Mouse (Mus musculus) heart, adult 11 months (tissue): Measurements from ENCODE around the gene Wfs1.
"Not testable (repeated sequence)": the region's sequence is repeated elsewhere in the genome, so short reads cannot be mapped to it uniquely, and the experiment has no call there.

Experiments
- DNase-seq: peaks from one replicate; pipeline ENCODE4 v3.0.0; 2022

Gene Wfs1

DNA sequence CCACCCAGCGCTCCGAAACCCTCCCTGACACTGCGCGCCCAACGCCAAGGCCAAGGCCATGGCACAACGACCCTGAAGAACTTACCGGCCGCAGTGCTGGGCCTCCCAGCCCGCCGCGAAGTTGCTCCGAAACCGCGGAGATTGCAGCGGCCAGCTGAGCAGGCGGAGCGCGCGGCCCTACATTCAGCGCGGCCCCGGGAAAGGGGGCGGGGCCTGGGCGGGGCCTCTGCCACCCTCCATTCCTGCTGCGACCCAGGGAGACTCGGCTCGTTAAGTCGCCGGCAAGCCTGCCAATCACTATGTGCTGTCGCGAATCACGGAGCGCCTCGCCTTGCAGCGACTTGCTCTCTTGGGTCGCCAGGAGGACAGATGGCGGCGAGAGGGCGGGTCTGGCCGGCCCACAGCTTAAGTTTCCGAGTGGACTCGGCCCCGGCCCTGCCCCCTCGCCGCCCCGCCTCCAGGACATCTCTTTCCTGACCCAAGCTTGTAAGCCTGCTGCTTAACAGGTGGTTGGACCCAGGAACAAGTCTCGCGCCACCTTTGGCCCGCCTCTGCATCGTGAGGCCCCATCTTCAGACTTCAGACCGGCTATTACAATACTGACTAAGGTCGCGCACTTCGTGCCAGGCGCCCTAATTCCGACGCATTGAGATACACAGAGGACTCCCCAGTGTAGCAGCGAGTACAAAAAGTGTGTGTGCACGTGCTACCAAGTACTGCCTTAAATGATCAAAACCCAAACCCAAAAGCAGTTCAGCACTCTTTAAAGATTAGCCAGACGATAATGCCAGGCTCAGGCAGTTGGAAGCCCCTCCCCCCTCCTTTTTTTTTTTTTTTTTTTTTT is at the start of gene Wfs1:
Wfs1 (minus strand) TSS at position 425 of the 844 bp plus-strand sequence.
- DNase-seq = peak; percentile 100

DNA sequence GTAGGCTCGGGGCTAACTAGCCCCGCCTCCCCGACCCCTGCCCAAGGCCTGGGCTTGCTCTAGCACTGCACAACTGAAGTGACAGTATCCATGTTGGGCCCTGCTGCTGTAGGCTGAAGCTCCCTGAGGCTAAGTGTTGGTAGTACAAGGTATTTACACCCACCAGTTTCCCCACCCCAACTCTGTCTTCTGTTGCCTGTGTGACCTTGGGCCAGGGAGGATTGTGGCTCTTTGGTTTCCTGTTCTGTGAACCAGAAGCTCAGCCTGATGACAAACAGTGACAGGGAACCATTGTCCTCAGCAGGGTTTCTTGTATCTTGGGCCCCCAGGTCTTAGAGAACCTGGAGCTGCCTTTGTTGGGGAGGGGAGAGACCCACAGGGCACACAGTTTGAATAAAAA is 47.9 kb upstream of the Wfs1 start:
- no peak for DNase-seq

DNA sequence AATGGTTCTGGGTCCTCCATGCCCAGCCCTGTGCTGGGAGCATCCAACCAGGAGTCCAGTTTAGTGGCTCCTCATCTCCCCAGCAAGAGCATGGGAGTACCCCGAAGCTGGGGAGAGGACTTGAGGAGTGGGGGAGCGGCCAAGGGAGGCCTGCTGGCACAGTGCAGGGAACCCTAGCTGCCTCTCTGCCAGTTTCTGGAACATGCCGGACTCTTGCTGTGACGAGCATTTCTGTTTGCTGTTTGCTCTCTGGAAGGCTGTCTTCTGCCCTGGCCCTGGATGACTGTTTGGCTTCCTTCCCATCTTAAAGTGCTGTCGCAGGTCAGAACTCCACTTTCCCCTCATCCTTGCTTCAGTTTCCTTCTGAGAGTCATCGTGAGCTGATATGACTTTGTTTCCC is 46.9 kb upstream of the Wfs1 start:
- no peak for DNase-seq

DNA sequence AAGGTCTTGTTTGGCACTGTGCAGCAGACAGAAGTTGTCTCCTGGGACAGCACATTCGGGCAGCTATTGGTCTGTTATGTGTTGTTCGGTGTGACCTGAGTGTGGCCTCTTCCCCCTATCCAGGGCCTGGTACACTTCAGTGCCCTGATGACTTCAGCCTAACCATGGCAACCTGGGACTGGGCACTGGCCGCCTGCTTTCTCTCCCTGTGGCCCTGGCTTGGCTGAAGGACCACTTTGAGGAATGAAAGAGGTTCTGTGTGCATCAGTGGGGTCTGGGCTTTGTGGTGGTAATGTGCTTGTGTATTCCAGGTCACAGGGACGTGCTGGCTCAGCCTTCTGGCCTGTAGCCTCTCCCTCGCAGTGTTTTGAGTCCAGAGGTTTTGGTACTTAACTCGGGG is 46.2 kb upstream of the Wfs1 start:
- DNase-seq = no peak

DNA sequence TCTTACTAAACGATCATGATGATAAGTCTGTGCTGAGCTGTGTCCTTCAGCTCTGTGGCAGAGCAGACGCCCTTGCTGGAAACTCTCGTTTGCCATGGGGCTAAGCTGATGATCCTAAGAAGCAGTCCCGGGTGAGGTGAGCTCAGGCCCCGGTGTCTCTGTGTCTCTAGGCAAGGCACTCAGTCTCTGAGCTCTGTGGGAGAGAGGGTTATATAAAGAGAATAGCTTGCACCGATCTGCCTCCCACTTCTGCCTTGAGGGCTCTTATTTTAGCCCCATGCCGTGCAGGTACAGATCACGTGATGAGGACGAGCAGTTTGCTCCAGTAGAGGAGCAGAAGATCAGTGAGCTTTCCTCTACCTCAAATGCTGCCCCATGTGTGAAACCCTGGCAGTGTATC is 41.7 kb upstream of the Wfs1 start:
- no peak for DNase-seq

DNA sequence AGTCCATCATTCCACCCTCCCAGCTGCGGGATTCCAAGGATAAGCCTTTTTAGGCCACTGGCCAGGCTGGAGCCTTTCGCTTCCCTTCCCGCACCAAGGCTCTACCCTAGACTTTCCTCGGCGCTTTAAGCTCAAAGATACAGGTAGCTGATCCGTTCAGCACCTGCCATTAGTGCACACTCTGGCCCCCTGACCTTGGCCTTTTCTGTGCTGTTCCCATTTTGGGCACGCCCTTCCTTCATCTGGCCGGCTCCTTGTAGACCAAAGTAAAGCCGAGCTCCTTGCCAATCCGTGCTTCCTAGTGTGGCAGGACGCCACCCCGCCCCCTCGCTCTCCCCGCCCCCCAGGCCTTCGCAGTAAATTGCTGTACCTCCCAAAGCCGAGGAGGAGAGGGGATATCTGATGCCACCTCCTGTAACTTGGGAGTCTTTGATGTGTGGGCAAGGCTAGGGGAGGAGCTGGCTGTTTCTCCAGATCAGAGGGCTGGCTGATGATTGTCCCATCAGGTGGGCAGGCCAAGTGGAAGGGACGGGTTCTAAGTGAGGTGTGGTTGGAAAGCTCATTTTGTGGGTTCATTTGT is 40.4 kb upstream of the Wfs1 start:
- DNase-seq = no peak

DNA sequence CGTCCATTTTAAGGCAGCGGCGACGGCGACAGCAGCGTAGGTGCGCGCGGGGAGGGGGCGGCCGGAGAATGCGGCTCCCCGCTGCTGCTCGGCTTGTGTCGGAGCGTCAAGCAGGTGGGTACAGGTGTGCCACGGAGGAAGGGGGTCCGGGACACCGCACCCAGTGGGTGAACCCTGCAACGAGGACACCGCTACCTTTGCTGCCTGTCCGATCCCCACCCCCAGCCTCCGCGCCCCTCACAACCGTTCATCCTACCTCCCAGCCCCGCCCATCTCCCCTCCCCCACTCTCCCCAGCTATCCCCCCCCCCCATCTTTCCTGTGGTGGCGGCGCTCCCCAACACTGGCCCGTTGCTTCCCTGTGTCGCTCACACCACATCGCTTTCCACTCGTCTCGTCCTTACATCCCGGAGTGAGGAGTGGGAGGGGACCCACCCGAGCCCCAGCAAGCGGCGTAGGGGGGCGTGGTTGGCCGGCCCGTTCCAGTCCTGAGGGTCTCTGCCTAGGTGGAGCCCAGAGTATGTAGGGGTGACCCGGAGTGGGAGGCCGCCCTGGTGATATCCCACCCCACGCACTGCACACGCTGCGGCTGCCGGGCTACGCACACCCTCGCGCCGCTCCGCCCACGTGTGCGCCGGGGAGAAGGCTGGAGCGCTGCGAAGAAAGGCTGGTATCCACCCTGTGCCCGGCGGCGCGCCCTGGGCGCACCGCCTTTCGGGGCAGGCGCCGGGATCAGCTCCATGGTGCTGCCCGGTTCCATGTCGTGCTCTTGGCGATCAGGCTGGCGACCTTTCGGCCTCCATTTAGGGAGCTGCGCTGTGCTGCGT is 39.7 kb upstream of the Wfs1 start:
- DNase-seq = no peak

DNA sequence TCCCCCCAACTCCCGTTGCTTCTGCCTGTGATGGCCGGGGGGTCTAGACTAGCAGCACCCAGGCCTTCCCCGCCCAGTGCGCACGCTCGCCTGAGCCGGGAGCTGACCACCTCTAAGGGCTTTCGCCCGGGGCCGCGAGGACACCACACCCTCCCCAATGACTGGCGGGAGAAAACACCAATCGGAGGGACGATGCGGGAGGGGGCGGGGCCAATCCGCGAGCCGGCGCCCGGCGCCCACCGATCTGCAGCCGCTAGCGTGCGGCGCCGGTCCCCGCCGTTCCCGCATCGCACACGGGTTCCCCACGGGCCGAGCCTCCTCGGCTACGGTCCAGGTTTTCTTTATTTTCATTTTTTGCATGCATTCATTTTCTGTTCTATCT is 39.1 kb upstream of the Wfs1 start:
- peak; percentile 95 for DNase-seq

DNA sequence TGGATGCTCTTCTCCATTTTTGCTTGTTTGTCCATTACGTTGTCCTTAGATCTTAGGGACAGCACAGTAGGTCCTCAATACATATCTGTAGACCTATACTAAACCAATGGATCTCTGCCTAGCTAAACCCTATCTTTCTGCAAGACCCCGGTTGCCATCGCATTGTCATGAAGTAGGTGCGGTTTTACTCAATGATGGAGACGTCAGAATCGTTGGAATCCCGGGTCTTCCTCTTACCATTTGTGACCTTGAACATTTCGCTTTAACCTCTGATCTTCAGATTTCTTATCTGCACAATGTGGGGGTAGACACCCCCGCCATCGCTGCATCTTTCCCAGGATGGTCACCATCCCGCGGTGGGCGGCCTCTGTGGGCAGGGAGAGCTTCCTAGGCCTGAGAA is 38.7 kb upstream of the Wfs1 start:
- DNase-seq = no peak

DNA sequence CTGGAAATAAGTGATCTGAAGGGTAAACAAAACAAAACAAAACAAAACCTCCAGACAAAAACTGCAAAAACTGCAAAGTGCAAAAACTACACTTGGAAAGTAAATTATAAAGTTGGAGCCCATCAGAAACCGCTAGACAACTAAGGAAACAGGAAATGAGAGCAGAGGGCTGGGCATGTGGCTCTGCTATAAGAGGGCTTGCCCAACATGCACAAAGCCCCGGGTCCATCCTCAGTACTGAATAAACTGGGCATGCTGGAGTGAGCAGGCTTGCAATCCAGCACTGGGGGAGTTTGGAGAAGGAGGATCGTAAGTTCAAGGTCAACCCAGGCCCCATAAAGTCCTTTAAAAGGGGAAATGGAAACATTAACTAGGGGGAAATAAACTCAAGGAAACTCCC is 28.2 kb upstream of the Wfs1 start:
- DNase-seq = peak; percentile 49

DNA sequence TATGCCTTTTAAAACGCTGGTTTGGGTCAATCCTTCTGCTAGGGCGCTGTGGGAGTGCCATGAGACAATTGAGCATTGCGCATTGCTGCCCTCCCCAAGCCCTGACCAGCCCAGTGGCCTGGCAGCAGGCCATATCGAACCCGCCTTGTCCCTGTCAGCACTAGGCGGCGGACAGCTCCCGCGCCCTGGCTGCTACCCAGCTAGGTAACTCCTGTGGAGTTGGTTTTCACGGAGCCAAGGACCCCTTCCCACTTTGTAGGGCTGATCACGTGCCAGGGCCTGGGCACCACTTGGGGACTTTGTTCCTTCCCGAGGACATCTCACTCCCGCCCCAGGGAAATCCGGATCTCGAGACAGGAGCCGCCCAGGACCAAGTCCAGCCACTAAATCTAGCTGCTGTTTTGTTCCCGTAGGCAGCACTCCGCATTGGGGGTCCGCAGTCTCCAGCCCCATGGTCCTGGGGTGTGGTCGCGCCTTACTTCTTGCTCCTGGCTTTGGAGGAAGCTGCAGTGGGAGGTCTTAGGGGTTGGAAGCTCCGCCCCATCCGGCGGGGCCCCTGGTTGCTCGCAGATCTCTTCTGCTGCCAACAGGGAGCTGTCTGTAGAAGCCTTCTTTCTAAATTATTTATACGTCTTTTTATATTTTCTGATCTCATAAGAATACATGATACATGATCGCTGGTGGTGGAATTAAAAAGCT is 26.8 kb upstream of the Wfs1 start:
- DNase-seq = peak; percentile 79

DNA sequence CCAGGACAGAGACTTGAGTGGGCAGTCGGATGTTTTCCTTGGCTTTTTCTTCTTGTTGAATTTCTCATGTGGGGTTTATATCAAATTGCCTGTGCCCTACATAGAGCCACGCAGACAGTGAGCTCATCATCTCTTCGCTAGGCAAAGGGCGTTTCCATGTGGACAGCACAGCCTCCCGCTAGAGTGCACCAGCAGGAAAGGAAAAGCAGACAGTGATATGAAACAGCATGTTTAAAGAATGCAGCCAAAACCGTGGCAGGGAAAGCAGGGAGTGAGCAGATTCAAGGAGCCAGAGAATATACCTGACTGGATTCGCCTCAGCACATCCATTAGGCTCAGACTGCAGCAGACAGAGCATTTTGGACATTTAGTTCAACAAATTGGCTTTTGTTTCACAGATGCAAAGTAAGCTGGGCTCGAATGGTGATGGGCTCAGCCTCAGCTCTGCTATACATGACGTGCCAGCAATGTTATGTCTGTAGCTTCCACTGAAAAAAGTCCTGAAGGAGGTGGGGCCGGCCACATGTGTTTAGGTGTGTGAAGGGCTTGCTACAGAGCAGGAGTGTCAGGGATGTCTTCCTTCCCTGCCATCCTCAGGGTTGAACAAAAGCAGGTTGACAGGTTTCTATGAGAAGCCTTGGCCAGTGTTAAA is 21.8 kb upstream of the Wfs1 start:
- DNase-seq = peak; percentile 52

DNA sequence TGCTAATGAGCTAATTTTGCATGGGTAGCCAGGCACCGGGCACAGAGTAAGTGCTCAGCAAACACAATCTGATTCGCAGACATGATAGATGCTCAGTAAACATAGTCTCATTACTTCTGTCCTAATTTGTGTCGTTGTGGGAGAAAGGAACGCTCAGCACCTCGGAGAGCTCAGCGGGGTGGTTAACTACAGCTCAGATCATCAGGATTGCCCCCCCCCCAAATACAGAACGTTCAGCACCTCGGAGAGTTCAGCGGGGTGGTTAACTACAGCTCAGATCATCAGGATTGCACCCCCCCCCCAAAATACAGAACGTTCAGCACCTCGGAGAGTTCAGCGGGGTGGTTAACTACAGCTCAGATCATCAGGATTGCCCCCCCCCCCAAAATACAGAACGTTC is 20.8 kb upstream of the Wfs1 start:
- not testable (repeated sequence) for DNase-seq

DNA sequence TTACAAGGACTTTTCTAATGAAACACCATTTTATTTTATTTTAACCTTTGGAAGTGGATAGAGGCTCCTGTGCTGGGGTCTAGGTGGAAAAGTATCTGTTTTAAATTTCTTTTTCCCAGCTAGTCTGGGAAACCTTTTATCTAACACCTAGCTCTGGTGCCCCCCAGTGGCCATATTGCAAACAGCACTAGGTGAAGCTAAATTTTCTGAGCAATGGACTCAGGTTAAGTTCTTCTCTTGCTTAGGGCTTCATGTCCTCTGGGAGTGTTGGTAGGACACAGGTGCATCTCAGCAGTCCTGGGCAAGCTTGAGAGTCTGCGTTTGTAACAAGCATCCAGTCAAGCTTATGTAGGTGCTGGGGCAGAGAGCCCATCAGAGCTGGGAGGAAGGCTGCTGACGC is 13.0 kb upstream of the Wfs1 start:
- DNase-seq = peak; percentile 88

DNA sequence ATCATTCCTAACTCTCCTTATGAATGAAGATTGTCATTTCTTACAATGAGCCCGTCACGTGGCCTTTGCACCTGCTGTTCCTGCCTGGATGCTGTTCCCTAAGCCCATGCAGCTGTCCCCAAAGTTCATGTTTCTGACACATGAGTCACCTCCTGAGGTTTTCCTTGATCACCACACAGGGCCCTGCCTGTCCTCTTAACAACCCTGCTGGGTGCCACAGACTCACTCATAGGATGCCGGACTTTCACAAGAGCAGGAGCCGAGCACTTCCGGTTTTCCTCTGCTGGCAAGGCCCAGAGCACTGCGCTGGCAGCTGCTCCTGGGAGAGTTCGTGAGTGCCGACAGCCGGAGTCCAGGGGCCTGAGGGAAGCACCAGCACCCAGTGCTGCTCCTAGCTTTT is 12.0 kb upstream of the Wfs1 start:
- peak; percentile 79 for DNase-seq

DNA sequence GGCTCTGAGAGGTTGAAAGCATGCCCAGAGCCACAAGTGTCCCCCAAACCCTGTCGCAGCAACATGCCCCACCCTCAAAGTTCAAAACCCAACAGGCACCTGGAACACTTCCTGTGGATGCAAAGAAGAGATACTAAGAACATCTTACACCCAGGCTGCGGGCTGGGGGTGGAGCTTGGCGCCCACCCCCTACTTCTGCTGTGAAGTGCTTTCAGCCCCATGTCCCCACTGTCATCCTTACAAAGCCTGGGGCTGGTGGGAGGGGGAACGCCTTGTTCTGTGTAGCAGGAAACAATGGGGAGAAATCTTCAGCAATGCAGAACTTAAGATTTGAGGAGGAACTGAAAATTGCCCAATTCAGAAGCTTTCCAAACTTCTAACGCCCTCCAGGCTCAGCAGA is 9.0 kb upstream of the Wfs1 start:
- peak; percentile 95 for DNase-seq

DNA sequence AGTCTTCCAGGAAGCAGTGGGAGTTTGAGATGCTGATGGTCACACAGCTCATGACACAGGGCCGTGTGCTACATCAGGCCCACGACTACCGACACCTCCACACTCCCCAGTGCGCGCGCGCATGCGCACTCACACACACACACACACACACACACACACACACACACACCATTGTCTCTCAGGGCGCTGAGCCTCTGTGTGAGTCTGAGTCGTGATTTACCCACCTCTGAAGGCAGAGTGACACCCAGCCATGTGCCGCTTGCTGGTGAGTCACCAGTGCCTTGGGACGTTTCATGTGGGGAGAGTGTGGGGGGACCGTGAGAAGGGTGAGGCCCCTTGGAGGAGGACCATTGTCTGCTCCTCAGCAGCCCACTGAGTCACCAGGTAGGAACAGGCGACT is 7.4 kb upstream of the Wfs1 start:
- no peak for DNase-seq

DNA sequence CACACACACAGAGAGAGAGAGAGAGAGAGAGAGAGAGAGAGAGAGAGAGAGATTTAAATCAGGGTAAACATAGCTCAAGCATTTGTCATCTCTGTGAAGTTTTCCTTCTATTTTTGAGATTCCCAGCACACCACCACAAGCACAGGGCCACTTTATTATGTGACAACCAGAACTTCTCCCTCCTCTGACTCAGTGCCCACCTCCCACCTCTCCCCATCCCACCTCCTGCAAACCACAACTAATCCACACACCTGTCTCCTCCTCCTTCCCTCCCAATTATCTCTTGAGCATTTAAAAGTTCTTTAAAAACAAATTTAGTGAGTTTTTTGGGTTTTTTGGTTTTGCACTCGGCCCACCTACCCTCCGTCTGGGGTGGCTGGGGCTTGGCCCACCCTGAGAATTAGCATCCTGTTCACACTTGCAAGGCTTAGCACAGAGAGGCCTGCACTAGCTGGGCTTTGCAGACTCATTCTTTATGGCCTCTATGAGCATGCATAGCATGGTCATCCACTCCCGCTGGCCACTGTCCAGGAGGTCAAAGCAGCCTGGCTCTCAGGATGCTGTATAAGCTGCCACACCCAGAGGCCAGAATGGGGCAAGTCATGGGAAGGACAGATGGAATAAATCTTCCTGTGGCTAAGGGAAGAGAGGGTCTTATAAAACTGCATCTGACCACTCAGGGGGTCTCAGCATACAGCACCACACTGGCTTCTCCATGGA is 1.8 kb upstream of the Wfs1 start:
- no peak for DNase-seq

DNA sequence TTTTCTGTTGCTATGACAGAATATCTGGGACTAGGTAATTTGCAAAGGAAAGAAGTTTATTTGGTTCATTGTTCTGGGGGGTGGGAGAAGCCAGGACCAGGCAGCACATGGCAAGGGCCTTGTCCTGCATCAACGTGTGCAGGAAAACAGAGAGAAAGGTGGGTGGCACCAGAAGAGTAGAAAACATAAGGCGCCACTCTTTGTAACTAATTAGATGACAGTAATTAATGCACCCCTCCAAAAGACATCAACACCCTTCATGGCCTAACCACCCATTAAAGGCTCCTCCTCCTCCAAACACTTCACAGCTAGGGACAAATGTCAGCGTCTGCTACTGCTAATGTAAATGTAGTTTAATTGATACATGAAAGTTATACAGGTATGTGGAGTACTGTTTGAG is 1.2 kb upstream of the Wfs1 start:
- no peak for DNase-seq

DNA sequence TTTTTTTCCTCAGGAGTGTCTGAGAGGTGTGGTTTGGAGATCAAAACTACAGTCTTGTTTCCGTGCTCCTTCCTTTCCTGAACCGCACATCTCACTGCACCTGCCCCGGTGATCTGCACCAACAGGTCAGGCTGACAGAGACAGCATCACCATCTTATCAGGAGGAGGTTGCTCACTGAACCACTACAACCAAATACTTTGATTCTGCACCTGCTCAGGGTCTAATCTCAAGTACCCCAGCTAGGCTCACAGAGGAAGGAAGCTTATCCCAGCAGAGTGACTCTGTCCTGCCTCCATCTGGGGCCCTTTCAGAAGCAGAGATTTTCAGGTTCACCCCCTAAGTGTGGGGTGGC is 596 bp upstream of the Wfs1 start:
- no peak for DNase-seq

DNA sequence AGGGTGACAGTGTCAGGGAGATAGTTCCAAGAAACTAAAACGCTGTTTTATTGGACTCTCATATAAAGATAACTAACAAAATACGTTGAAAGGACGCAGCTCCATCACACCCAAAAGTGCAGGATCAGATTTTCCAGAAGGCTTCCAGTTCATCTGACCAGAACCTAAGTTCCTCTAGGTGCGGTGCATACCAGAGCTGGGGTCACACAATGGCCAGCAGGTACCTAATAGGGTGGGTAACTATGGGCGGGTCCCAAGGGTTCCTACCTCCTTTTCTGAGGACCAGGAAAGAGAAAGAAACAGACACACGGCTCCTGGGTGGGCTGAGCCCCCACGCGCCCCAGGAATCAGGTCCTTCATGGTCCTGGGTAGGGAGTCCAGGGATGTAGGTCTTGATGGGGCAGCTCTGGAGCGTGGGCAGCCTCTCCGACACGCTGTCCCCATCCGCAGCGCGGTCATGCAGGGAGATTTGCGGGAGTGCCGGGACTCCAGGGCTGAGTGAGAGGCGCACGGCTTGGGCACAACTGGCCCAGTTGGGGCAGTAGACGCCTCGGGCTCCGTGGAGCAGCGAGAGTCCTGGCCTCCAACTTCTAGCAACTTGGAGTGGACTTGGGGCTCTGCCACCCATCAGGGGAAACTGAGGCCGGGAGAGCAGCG is 753 bp downstream of the Wfs1 start:
- DNase-seq = no peak

DNA sequence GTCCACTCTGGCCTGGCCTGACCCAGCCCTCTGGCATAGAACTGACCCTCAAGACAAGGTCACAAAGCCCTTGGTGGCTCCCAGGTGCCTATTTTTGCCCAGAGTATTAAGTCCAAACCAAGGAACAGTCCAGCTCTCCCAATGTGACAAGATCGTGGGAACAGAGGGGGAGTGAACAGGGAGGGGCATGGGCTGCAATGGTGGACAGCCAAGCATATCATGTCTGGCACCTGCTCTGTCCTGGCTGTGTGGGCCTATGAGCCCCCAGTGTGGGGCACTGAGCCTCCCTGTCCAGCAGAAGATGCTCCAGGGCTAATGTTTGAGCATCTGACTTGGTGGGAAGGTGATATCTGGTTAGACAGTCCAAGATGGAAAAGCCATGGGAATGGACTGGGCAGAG is 2.4 kb downstream of the Wfs1 start:
- no peak for DNase-seq
